Comparison of ENCODE assay signal across 9 mouse cellular contexts in genomic region chr9:121458466-121458865, GRCm38 (mm10). TPM values are rescaled to one million over a fixed set of nuclear protein-coding genes. Genes with fewer than 3 reads are reported as not detected.
DNase-seq lines count a peak whose midpoint lies in the region; ATAC-seq and TF ChIP-seq lines count a peak whose summit lies in the region.
"Had no signal": no experiment of that assay in that cellular context is flagged by ENCODE, and none has a peak within 500 bp of the region (broad histone marks: within the 10 kb centered on the region; RNA-seq: fewer than 3 reads in every experiment).

No protein-coding gene starts in this region.

- 28% methylated on average over 8 of the region's 8 CpGs for WGBS in heart, adult 2 months
- WGBS in heart, embryonic 11.5 days (ENCODE audit: insufficient replicate concordance), result 33% methylated on average over 8 of the region's 8 CpGs
- 25% methylated on average over 8 of the region's 8 CpGs for WGBS in cerebellum, adult 2 months
- WGBS in hindbrain, postnatal 0 days, result 26% methylated on average over 8 of the region's 8 CpGs

- ATAC-seq in heart, embryonic 11.5 days (replicated peaks; ENCODE audit: insufficient number of reproducible peaks, low FRiP score, low TSS enrichment), result no peak
- ATAC-seq in hindbrain, postnatal 0 days, result 0 out of 2 replicates have a peak, but pooled peaks have one; percentile 36
- ATAC-seq in inflammation-experienced regulatory T-cells, adult 6 months, result no peak

- no peak overlapping the region for H3K4me2 ChIP-seq in heart, embryonic 11.5 days
- no peak overlapping the region for H3K4me2 ChIP-seq in hindbrain, postnatal 0 days (ENCODE audit: low read depth, low read length)
- H3K4me2 ChIP-seq: embryonic facial prominence, embryonic 13.5 days had no signal

- H3K4me3 ChIP-seq in heart, adult 2 months, result no peak overlapping the region
- H3K4me3 ChIP-seq in heart, embryonic 11.5 days (ENCODE audit: low read depth, low read length), result no peak overlapping the region
- H3K4me3 ChIP-seq in testis, adult 2 months (ENCODE audit: control insufficient read depth, low read depth, low read length), result no peak overlapping the region
- no peak overlapping the region for H3K4me3 ChIP-seq in cerebellum, adult 2 months (replicated peaks; ENCODE audit: insufficient read depth, low read depth, low read length)
- no peak overlapping the region for H3K4me3 ChIP-seq in hindbrain, postnatal 0 days (ENCODE audit: low read length)
- peak overlapping the region; percentile 39 for H3K4me3 ChIP-seq in megakaryocyte, embryonic 14.5 days (replicated peaks)
- H3K4me3 ChIP-seq: embryonic facial prominence, embryonic 13.5 days had no signal

- 0 out of 2 replicates have a peak, but pooled peaks have one; percentile 26 for TF ChIP-seq EP300 in heart, adult 2 months (IDR thresholded peaks at IDR 0.05; ENCODE audit: insufficient read depth, low read depth, low read length)

- H3K27me3 ChIP-seq in heart, adult 2 months (ENCODE audit: control insufficient read depth, insufficient read depth, low read length), result no peaks in the 10 kb centered on the region
- H3K27me3 ChIP-seq in heart, embryonic 11.5 days (ENCODE audit: control insufficient read depth, insufficient read depth, low read length), result no peaks in the 10 kb centered on the region
- no peaks in the 10 kb centered on the region for H3K27me3 ChIP-seq in testis, adult 2 months (ENCODE audit: control insufficient read depth, insufficient read depth, low read length)
- no peaks in the 10 kb centered on the region for H3K27me3 ChIP-seq in cerebellum, adult 2 months (ENCODE audit: control insufficient read depth, insufficient read depth, low read length)
- no peaks in the 10 kb centered on the region for H3K27me3 ChIP-seq in hindbrain, postnatal 0 days (ENCODE audit: insufficient read depth, low read length)
- no peaks in the 10 kb centered on the region for H3K27me3 ChIP-seq in megakaryocyte, embryonic 14.5 days (replicated peaks)
- H3K27me3 ChIP-seq: embryonic facial prominence, embryonic 13.5 days had no signal

- H3K27ac ChIP-seq in heart, adult 2 months, result no peak overlapping the region
- H3K27ac ChIP-seq in heart, embryonic 11.5 days (ENCODE audit: low read depth, low read length), result no peak overlapping the region
- no peak overlapping the region for H3K27ac ChIP-seq in testis, adult 2 months (ENCODE audit: control insufficient read depth, insufficient read depth, low read depth, low read length)
- no peak overlapping the region for H3K27ac ChIP-seq in cerebellum, adult 2 months (ENCODE audit: insufficient read depth, low read length)
- no peak overlapping the region for H3K27ac ChIP-seq in hindbrain, postnatal 0 days
- H3K27ac ChIP-seq: embryonic facial prominence, embryonic 13.5 days had no signal

- no peaks in the 10 kb centered on the region for H3K36me3 ChIP-seq in heart, adult 2 months (ENCODE audit: control insufficient read depth, insufficient read depth, low read length)
- H3K36me3 ChIP-seq in heart, embryonic 11.5 days (ENCODE audit: control insufficient read depth, insufficient read depth, low read length), result peaks cover 4% of the 10 kb centered on the region
- no peaks in the 10 kb centered on the region; the same call in 1 of the 2 replicates for H3K36me3 ChIP-seq in testis, adult 2 months (ENCODE audit: control insufficient read depth, insufficient read depth, low read length)
- peaks cover 67% of the 10 kb centered on the region for H3K36me3 ChIP-seq in hindbrain, postnatal 0 days (ENCODE audit: insufficient read depth, low read length)
- peaks cover 86% of the 10 kb centered on the region for H3K36me3 ChIP-seq in megakaryocyte, embryonic 14.5 days (replicated peaks; ENCODE audit: low read length)

- intact Hi-C loops in heart, adult 2 months (cut with DNase I), result loop anchor here (5.0 to 10.0 kb wide), 4 partner anchors 71 to 884 kb away; partner anchors contain the start of genes Rpl14 and Ulk4

- H3K9ac ChIP-seq in heart, adult 2 months (ENCODE audit: low read depth, low read length), result no peak overlapping the region
- H3K9ac ChIP-seq in heart, embryonic 11.5 days (ENCODE audit: low read depth, low read length), result no peak overlapping the region
- H3K9ac ChIP-seq in hindbrain, postnatal 0 days (replicated peaks; ENCODE audit: low read length), result no peak overlapping the region
- H3K9ac ChIP-seq: embryonic facial prominence, embryonic 13.5 days had no signal

- DNase-seq in heart, adult 2 months, result peak in 1 of 2 experiments; percentile 62
- DNase-seq in testis, postnatal 14 days (ENCODE audit: low spot score), result no peak
- peak; percentile 54 to 64 for DNase-seq in cerebellum, adult 2 months
- peak; percentile 75 for DNase-seq in hindbrain, postnatal 0 days (ENCODE audit: low spot score)

- TF ChIP-seq CTCF in heart, adult 2 months (IDR thresholded peaks at IDR 0.05), result peak; percentile 97
- peak; percentile 89 for TF ChIP-seq CTCF in testis, adult 2 months (IDR thresholded peaks at IDR 0.05; ENCODE audit: control insufficient read depth, insufficient read depth, insufficient replicate concordance, low read depth, low read length)
- peak; percentile 90 for TF ChIP-seq CTCF in cerebellum, adult 2 months (IDR thresholded peaks at IDR 0.05; ENCODE audit: borderline replicate concordance, insufficient read depth, low read depth, low read length)
- peak; percentile 86 for TF ChIP-seq CTCF in hindbrain, postnatal 0 days (IDR thresholded peaks at IDR 0.05; ENCODE audit: low read depth)

- H3K9me3 ChIP-seq in heart, embryonic 11.5 days (replicated peaks; ENCODE audit: control insufficient read depth, low read length), result no peaks in the 10 kb centered on the region
- no peaks in the 10 kb centered on the region for H3K9me3 ChIP-seq in hindbrain, postnatal 0 days (ENCODE audit: low read length)
- no peaks in the 10 kb centered on the region for H3K9me3 ChIP-seq in megakaryocyte, embryonic 14.5 days
- H3K9me3 ChIP-seq: embryonic facial prominence, embryonic 13.5 days had no signal

- no peaks in the 10 kb centered on the region for H3K79me2 ChIP-seq in heart, adult 2 months (replicated peaks; ENCODE audit: control insufficient read depth, insufficient read depth, low read length)

- H3K4me1 ChIP-seq in heart, adult 2 months (ENCODE audit: control insufficient read depth, insufficient read depth, low read length), result peaks cover 5% of the 10 kb centered on the region; the same call in 1 of the 2 replicates
- H3K4me1 ChIP-seq in heart, embryonic 11.5 days (ENCODE audit: control insufficient read depth, insufficient read depth, low read length), result no peaks in the 10 kb centered on the region
- no peaks in the 10 kb centered on the region for H3K4me1 ChIP-seq in testis, adult 2 months (ENCODE audit: control insufficient read depth, insufficient read depth, low read length)
- no peaks in the 10 kb centered on the region for H3K4me1 ChIP-seq in cerebellum, adult 2 months (ENCODE audit: control insufficient read depth, insufficient read depth, low read length)
- no peaks in the 10 kb centered on the region for H3K4me1 ChIP-seq in hindbrain, postnatal 0 days (ENCODE audit: insufficient read depth, low read length)
- peaks cover 50% of the 10 kb centered on the region for H3K4me1 ChIP-seq in megakaryocyte, embryonic 14.5 days
- H3K4me1 ChIP-seq: embryonic facial prominence, embryonic 13.5 days had no signal

- no peak for TF ChIP-seq POLR2A in heart, adult 2 months (IDR thresholded peaks at IDR 0.05; ENCODE audit: insufficient read depth, low read depth, low read length)
- no peak for TF ChIP-seq POLR2A in testis, adult 2 months (IDR thresholded peaks at IDR 0.05; ENCODE audit: control insufficient read depth, low read depth, low read length)
- no peak for TF ChIP-seq POLR2A in cerebellum, adult 2 months (IDR thresholded peaks at IDR 0.05; ENCODE audit: borderline replicate concordance, insufficient read depth, low read length)

RNA-seq across cellular contexts. Expression of gene Cck, which starts 37.0 kb away (rescaled TPM):
- not detected for total RNA-seq in heart, adult 2 months (2021)
- 0.35 and 0.47 TPM in 2 replicates for polyA plus RNA-seq in heart, adult 2 months (2012; rRNA removed)
- polyA plus RNA-seq in heart, embryonic 11.5 days (2014; fragmentation: Nextera tagmentation; extraction: Ambion mirVana), result 3.4 TPM in 2 replicates
- polyA plus RNA-seq in testis, adult 2 months (2012; rRNA removed), result not detected in 2 replicates
- 162 and 188 TPM in 2 replicates for polyA plus RNA-seq in cerebellum, adult 2 months (2012; rRNA removed)
- total RNA-seq in hindbrain, postnatal 0 days (2014; rRNA removed), result 121 and 143 TPM in 2 replicates
- 77.3 and 84.8 TPM in 2 replicates for polyA plus RNA-seq in hindbrain, postnatal 0 days (2015; fragmentation: Nextera tagmentation; extraction: Ambion mirVana)
- not detected in 2 replicates for polyA plus RNA-seq in megakaryocyte, embryonic 14.5 days (2012; ENCODE audit: insufficient read depth, low replicate concordance)
- not detected for polyA plus RNA-seq in inflammation-experienced regulatory T-cells, adult 6 months (2017; shearing (Covaris generic))

Comparison
In these comparisons a context has a peak if more than half of its experiments do, and no peak if none do; other contexts are left out.
1. RNA of gene Cck, which starts 37.0 kb away (polyA plus RNA-seq): 162 to 188 TPM in cerebellum, adult 2 months and 77.3 to 84.8 TPM in hindbrain, postnatal 0 days; 3.4 TPM in heart, embryonic 11.5 days, 0.35 to 0.47 TPM in heart, adult 2 months, not detected in testis, adult 2 months, not detected in megakaryocyte, embryonic 14.5 days and not detected in inflammation-experienced regulatory T-cells, adult 6 months; every median in the first group is over 10 times any median in the second.
2. Peak in every context shown above with its lines, with median percentiles within 50 percentile points of each other: CTCF ChIP-seq.